Mouse (Mus musculus) kidney, adult 9 months (tissue): ENCODE measurements around the gene Cidec.
A peak's percentile ranks its signal among the peaks of the same experiment; 100 is the strongest.

Experiments
- DNase-seq: peaks from one replicate; pipeline ENCODE4 v3.0.0; 2022

Cidec gene

DNA sequence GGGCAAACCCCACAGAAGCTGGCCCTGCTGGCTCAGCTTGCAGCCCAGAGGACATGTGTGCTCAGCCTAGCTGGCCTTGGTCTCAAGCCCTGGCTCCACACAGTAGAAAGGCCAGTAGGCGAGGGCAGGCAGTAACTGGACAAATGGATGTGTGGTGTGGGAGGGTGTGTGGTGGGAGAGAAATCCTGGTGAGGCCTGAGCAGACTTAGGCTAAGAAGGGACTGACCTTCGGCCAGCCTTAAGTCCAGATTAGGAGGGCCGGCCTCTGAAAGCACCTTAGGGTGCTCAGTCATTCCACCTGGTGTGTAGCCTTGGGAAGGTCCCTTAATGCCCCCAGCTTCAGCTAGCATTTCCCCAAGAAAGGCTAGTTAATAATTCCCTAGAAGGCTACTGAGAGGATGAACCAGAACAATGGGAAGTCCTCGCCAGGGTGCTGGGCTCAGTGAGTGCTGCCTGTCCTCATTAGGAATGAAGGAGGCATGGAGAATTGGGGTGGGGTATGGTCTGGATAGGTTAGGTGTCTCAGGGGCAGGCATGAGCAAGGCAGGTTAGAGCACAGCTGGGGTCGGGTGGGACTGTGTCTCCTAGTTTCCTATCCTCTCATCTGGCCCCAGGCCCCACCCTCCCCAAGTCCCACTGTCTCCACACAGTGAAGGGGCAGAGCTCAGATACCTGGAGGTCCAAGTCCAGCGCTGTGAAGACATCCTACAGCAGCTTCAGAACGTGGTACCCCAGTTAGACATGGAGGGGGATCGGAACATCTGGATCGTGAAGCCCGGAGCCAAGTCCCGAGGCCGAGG lies 30.7 kb downstream of the Cidec start:
- peak; percentile 57 for DNase-seq

DNA sequence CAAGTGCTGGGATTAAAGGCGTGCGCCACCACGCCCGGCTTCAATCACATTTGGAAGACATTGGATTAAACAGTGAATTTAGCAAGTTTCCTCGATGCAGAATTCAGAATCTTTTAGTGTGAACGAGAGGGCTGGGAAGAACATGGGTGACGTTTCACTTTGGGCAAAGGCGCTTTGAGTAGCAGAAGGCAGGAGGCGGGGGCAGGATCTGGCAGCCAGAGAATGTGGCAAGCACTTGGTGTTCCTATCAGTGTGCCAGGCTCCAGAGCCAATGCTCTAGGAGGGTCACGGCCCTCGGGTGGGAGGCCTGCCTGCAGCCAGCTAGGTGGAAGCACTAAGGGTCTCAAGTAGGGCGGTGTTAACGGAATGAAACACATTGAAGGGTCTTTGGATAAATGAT lies 33.5 kb downstream of the Cidec start:
- no peak for DNase-seq

DNA sequence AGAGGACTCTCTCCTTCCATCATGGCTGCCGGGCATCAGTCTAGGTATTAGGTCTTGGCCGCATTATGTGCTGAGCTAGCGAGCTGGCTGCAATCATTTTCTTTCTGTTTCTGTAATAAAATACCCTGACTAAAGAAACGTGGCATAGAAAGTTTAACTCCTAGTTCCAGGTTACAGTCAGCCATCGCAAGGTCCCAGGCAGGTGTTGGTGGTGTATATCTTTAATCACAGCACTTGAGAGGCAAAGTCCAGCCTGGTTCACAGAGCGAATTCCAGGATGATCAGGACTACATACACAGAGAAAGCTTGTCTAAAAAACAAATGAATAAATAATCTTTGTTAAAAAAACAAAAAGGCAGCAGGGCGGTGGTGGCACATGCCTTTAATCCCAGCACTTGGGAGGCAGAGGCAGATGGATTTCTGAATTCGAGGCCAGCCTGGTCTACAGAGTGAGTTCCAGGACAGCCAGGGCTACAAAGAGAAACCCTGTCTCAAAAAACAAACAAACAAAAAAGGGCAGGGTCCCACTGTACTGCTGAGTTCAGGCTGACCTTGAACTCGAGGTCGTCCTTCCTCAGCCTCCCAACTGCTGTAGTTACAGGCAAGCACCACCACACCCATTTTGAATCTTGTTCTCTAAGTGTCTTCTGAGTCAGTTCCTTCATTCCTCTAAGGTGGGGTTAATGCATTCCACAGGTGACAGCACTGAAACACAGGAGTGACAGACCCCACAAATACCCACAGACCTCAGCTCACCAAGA lies 39.1 kb downstream of the Cidec start:
- DNase-seq = no peak

DNA sequence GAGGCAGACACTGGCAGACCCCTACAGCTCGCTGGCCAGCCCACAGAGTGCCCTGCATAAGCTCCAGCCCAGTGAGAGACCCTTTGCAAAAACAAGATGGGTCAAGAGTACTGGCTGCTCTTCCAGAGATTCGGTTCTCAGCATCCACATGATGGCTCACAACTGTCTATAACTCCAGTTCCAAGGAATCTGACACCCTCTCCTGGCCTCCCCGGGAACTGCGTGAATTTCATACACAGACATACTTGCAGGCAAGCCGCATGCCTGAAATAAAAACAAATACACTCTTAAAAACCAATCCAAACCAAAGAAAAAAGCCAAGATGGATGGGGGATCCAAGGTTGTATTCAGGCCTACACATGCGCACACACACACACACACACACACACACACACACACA lies 40.1 kb downstream of the Cidec start:
- no peak for DNase-seq

DNA sequence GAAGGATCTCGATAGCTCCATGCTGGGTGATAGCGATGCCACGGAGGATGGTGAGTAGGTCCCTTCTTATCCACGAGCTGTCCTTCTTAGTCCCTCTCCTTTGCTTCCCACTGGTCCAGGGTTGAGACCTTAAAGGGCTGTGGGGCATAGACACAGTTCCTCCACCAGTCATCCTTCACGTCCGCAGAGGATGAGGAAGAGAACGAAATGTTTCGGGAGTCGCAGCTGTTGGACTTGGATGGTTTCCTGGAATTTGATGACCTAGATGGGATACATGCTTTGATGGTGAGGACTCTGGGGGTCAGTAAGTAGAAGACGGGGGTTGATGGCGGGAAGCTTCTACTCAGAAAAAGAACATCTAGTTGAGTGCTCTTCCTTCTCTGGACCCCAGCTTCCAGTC lies 40.7 kb downstream of the Cidec start:
- no peak for DNase-seq

DNA sequence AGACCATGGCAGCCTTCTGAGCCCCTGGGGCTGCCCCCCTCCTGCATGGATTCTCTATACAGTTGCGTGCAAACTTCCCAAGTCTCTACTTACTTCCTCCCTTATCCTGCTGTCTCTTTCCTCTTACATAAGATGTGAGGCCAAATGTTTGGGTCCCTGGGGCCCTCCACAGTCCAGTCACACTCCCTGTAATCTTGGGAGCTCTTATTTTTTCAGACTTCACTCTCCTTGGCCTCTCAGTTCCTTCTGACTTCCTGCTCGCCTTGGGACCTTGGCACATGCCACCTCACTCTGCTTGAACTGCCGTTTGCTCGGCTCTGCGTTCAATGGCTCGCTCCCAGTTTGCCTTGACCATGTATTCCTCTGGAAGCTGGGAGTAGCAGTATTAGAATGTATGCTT lies 41.6 kb downstream of the Cidec start:
- no peak for DNase-seq

DNA sequence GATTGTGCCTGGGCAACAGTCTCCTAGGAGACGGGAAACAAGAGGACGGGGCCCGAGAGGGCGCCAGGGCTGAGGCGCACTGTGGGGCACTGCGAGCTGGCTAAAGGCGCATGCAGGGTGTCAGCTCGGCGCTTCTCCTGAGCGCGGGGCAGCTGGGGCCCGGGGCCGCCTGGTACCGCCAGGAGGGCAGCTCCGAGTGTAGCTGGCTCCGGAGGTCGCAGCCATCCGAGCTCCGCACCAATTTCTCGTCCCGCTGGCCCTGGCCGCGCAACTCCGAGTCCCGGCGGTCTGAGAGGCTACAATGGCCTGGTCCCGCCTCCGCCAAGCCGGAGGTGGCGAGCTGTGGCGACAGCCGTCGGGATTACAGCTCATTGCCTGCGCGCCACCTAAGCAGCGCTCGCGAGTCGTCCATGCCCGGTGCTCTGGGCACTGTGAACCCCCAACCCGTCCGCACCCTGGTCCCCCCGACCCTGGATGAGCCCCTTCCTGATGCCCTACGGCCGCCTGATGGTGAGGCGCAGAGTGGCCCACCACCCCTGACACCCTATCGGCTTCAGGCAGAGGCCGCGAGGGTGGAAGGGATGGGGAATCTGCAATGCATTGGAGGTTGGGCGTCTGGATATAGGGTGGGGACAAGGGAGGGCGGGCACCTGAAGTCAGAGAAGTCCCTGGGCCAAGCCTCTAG lies 43.0 kb downstream of the Cidec start:
- peak; percentile 34 for DNase-seq

DNA sequence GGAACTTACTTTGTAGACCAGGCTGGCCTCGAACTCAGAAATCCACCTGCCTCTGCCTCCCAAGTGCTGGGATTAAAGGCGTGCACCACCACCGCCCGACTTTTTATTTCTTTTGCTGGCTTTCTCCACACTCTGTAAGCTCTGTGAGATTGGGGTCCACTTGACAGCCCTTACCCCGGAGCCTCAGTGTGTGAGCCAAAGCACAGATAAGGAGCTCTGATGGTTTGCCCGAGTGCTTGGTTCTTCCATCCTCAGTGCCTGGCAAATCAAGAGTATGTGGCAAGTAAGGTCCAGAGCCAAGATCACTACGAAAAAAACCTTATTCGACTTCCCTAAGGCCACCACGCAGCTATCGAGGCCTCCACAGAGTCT lies 43.6 kb downstream of the Cidec start:
- DNase-seq = no peak

DNA sequence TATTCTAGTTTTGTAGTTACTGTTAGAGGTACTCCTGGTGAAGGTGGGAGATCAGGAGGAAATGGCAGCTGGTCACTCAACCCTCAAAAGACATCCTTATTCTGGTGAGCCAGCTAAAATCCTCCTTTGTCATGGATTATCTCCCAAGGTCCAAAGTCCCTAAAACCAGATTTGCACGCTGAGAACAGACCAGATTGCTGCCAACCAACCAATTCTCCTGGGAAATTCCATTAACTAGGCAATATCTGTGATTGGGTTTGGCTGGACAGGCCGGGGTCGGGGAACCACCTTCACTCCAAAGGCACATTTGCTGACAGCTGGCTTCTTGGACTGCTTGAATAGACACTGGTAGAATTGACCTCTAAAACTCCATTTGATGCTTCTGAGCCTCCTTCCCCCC lies 44.8 kb downstream of the Cidec start:
- peak; percentile 76 for DNase-seq

DNA sequence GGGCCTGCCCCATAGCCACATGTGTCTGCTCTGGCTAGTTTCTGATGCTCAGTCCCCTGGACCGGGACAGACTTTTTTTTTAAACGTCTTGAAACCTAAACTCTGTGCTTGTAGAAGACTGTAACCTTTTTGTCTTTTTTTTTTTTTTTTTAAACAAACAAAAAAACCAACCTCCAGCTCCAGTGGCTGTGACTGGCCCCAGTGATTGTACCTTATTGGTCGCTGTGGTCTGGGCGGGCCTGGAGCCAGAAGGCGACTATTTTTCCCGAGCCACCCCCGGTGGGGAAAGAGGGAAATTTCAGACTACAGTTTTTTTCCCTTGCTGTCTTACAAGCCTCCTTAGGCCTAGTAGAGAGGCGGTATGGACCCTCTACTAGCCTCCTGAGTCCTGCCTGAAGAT lies 46.6 kb downstream of the Cidec start, which contains the start of gene Ttll3:
Gene Ttll3 (plus strand): TSS at position 301 of the 400 bp plus-strand sequence.
- no peak for DNase-seq

DNA sequence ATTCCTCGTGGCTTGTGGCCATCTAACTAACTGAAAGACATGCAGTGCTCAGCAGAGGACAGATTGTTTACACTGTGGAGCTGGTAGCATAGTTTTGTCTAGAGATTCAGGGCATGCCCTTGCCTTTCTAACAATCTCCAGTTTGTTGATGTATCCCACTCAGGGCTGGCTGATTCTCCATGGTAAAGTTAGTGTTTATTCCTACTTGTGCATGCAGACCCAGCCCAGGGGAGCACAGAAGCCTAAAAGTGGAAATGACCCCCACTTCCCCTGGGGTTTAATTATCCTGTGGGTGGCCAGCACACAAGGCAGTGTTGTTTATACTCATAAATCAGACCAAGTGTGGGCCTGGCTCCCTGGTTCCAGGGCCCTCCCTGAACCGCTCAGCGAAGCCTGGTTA lies 49.5 kb downstream of the Cidec start:
- no peak for DNase-seq

DNA sequence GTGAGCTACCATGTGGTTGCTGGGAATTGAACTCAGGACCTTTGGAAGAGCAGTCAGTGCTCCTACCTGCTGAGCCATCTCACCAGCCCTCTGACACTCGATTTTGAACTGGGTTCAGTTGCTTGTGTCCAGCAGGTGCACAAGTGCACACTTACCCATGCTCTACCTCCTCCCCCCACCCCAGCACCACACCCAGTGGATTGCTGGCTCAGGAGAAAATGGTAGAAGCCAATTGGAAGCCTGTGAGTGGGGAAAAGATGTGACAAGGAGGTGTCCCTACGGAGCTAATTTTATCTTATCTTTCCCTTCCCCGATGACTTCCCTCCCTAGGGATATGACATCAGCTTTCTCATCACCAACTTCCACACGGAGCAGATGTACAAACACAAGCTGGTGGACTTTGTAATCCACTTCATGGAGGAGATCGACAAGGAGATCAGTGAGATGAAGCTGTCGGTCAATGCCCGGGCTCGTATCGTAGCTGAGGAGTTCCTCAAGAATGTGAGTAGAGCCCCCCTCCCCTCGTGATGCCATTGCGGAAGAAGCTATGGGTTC lies 50.3 kb downstream of the Cidec start:
- no peak for DNase-seq

DNA sequence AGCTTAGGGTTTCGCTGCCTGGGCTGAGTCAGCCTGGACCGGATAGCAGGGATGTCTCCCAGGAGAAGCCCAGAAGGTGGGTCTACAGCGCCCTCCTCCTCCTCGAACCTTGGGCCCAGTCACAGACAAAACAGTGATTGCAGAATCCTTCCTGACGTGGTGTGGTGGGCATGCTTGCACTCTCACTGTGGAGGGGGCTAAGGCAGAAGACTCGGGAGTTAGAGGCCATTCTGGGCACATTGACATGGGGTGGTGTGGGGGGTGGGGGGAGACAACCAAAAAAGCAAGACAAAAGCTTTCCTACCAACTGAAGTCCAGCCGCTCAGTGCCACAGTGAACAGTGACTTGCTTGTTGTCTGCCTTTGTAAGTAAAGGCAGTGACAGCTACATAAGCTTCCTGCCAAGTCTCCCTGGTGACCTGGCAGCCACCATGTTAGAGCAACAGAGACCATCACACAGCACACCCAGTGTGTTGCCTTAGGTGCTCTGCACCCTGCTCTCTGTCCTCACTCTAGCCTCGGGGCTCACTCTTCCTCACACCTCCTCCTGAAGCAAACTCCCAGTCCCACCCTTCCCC lies 51.1 kb downstream of the Cidec start:
- DNase-seq = no peak

DNA sequence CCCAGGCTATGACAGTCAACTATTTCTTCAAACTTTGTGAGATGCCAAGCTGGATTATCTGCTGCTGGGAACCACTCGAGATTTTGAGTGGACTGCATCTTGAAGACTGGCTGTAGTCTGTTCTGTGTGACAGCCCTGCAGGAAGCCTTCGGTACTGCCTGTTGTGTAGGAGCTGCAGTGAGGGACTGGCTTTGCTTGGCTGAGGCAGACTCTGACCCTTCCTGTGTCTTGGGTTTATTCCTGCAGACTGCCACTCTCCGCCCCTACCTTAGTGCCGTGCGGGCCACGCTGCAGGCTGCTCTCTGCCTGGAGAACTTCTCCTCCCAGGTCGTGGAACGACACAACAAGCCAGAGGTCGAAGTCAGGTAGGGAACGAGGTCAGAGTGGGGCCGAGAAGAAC lies 55.1 kb downstream of the Cidec start:
- peak; percentile 54 for DNase-seq

DNA sequence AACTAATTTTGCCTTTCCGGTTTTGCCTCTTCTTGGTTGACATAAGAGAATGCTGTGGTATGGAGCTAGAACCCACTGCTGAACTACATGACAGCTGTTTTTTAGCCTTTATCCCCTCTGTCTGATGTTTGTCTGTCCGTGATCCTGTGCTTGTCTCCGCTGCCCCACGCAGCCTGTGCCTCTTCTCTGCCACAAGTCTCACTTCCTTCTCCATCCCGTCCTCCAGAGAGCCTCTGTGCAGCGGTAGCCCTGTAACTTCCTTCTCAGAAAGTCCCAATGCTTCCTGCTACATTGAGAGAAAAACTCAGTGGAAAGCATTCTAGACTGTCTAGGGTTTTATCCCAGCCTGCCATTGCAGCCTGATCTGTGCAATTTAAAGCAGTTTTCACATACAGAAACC lies 56.3 kb downstream of the Cidec start:
- no peak for DNase-seq

DNA sequence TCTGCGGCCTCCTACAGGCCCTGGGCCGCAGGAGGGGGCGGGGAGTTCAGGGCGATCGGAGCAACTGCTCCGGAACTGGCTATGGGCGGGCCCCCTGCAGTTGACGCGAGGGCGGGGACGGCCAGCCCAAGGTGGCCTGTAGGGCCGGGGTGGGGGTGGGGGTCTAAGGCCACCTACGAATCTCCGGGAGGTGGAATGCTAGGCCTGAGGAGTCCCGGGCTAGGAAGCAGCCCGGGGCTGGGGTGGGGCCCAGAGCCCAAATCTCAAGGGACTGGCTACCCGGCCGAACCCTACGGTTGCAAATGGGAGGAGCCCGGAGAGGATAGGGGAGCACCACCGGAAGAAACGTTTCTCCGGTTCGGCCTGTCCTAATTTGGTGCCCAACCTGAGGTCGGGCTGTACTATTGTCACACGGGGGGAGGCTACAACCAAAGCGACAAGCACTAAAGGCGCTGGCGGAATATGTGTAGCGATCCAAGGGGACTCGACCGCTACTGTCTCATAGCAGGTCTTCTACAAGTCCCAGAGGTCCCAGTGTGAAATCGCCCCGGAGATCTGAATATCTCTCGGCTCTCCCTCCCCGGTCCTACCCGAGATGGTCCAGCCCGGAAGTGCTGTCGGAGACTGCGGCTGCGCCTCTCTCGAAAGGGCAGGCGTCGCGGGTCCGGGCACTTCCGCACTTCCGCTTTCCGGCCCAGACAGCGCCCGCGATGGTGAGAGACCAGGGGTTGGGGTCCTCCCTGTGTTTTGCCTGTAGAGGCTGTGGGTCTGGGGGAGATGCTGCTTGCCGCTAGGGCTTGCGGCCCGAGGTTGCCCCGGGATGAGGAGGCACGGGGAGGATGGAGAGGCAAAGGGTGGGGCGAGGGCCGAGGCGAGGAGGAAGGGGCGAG lies 57.8 kb downstream of the Cidec start, which contains the start of the genes Tada3 and Arpc4:
Gene Tada3 (minus strand): TSS at position 388 of the 890 bp plus-strand sequence.
Gene Arpc4 (plus strand): TSS at position 620 of the 890 bp plus-strand sequence.
- peak; percentile 95 for DNase-seq

DNA sequence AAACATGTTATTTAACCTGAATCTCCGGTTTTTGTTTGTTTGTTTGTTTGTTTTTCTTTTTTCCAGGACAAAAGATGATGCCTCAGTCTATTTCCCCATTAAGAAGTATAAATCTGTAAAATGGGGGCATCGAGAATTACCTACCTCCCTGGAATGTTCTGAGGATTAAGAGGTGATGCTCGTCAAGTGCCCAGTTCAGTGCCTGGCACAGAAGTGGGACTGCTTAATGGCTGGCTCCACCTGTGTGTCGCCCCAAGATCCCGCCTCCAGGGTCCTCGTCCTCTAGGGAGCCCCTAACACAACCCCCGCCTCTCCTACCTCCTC lies 58.4 kb downstream of the Cidec start:
- DNase-seq = no peak
